Mouse (Mus musculus): ENCODE measurements around the gene Prkar1a.

The Prkar1a gene

GRCm38 (mm10) chr11:109672881-109673739 is 23.9 kb downstream of the Prkar1a start:
- no peak for DNase-seq (ENCODE audit: low spot score)

DNA sequence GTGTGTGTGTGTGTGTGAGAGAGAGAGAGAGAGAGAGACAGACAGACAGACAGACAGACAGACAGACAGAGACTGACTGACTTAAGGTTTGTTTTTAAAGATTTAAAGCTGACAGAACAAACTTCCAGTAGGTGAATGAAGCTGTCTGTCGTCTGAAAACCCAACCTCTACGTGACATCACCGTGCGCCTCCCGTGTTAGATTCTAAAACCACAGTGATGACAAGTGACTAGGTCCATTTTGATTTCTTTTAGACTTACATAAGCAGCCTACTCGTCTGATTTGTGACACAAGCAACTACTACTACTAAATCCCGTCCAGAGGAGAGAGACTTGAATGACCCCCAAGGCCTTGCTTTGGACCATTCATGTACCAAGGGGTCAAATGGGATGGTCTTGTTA is 24.5 kb downstream of the Prkar1a start:
- DNase-seq (ENCODE audit: low spot score), result no peak

DNA sequence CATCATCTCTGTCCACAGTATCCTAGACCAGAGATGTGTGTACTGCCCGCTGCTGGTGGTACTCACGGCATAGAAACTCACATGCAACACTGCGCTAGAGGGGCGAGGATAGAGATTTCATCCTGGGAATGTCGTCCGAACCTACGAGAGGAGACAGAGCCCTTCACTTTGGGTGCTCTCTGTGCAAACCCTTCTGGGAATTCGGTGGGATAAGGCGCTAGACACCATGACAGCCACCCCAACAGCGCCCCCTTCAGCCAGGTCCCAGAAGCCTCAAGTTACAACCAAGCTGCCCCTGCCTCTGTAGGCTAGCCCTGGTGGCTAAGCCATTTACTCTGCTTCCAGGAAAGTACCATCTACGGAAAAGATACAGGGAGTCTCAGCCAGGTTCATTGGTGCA is 25.3 kb downstream of the Prkar1a start:
- DNase-seq (ENCODE audit: low spot score), result no peak

GRCm38 (mm10) chr11:109675208-109675607 is 26.0 kb downstream of the Prkar1a start:
- no peak for DNase-seq (ENCODE audit: low spot score)

GRCm38 (mm10) chr11:109675771-109676170 is 26.6 kb downstream of the Prkar1a start:
- no peak for DNase-seq (ENCODE audit: low spot score)

GRCm38 (mm10) chr11:109676621-109677373 is 27.6 kb downstream of the Prkar1a start:
- peak; percentile 39 for DNase-seq (ENCODE audit: low spot score)

- DNase-seq (ENCODE audit: low spot score), result no peak
These were observed 29.1 kb downstream of the Prkar1a start for GRCm38 (mm10) chr11:109678291-109678690.

- DNase-seq (ENCODE audit: low spot score), result no peak
These were observed 31.7 kb downstream of the Prkar1a start for GRCm38 (mm10) chr11:109680934-109681333.

DNA sequence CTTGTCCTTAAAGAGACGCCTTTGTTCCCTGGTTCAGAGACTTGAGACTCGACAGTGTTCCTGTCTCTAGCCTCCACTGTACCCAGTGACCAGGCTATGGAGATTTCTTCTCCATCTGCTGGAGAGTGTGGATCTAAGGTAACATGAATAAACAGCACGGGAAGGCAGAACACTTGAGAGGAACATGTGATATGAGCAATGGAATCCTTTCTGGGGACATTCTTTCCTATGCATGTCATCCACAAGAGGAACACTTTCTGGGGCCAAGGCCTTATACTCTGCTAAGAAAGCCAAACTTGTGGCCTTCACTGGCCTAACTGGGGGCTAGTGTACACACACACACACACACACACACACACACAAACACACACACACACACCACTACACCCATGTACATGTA is 32.4 kb downstream of the Prkar1a start:
- no peak for DNase-seq (ENCODE audit: low spot score)

- DNase-seq (ENCODE audit: low spot score), result no peak
These were observed 33.0 kb downstream of the Prkar1a start for GRCm38 (mm10) chr11:109682221-109682620.

GRCm38 (mm10) chr11:109689539-109689938 is 40.3 kb downstream of the Prkar1a start:
- no peak for DNase-seq (ENCODE audit: low spot score)

DNA sequence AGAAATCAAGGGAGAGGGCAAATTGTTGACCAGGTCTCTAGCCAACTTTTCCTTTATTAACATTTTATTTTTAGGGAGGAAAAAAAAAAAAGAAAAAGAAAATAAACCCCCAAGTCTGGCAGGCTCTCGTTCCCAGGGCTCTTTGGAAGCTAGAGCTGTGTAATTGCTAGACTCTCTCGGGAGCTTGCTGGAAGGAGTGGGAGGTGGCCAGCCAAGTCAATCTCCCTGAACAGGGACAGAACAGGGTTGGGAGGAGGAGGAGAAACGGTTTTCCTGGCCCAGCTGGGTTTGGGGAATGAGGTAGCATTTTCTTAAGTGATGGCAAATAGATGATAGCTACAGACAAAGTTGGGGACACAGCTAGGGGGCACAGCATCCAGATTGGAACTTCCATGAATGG is 43.5 kb downstream of the Prkar1a start:
- DNase-seq (ENCODE audit: low spot score), result no peak

DNA sequence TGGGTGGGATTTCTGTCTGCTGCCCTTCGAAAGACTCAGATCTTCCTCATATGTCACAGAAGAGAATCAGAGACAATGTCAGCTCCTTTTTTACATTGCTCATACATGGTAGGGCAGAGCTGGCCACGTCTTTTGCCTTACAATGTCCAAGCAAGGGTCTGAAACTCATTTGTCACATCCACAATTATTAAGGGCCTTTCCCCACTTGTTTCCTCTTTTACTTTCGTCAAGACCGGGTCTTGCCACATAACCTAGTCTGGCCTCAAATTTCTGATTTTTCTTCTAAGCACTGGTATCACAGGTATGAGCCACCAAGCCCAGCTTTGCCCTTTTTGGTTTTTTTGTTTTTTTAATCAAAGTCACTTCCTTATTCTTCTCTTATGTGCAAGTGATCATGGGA is 47.3 kb downstream of the Prkar1a start:
- DNase-seq (ENCODE audit: low spot score), result no peak

DNA sequence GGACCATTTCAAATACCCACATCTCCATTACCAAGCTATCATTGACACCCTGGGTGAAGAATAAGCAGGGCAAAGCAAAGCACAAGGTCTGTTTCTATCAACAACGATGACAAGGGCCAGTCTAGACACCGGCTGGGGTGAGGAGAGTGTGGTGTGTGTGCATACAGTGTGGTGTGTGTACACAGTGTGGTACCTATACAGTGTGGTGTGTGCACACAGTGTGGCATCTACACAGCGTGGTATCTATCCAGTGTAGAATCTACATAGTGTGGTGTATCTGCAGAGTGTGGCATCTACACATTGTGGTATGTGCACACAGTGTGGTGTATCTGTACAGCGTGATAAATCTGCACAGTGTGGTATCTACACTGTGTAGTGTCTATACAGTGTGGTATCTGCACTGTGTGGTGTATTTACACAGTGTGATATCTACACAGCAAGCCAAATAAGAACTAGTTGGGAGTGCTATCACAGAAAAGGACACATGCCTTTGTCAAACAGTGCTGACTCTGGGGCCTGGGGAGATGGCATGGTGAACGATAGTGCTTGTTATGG is 48.0 kb downstream of the Prkar1a start:
- DNase-seq (ENCODE audit: low spot score), result no peak

GRCm38 (mm10) chr11:109698740-109699139 is 49.5 kb downstream of the Prkar1a start:
- no peak for DNase-seq (ENCODE audit: low spot score)

- no peak for DNase-seq (ENCODE audit: low spot score)
These were observed 50.6 kb downstream of the Prkar1a start for GRCm38 (mm10) chr11:109699784-109700183.

GRCm38 (mm10) chr11:109700761-109701160 is 51.6 kb downstream of the Prkar1a start:
- no peak for DNase-seq (ENCODE audit: low spot score)

DNA sequence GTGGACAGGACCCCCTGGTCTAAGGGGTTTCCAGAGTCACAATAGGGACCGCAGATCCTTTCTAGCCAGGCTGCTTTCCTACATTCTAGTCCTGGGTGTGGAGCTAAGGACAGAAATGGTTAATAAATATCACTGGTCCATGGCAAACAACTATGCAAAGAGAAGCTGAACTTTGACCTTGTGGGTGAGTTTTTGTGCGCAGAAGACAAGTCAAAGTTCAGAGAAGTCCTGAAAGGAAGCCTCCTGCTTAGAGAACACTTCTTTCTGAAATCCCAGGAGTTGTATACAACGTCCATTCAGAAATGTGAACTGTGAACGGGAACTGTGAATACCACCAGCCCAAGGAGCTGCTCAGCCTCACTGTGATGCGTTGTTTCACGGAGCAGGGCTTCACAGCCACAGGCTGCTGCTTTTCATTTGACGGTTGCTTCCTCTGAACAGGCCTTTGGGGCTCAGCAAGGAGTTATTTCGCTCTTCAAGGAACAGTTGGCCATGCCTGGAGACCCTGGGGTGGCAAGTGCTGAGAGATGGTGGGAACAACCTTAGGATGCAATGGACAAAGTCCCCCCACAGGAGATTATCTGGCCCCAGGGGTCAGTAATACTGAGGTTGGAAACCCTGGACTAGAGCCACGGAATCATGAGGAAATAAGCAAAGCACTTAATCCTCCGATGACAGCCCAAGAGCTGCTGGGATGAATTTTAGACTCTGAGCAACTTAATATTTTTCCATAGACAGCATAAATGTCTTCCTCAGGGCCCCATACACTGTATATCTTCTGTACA is 53.0 kb downstream of the Prkar1a start:
- no peak for DNase-seq (ENCODE audit: low spot score)

DNA sequence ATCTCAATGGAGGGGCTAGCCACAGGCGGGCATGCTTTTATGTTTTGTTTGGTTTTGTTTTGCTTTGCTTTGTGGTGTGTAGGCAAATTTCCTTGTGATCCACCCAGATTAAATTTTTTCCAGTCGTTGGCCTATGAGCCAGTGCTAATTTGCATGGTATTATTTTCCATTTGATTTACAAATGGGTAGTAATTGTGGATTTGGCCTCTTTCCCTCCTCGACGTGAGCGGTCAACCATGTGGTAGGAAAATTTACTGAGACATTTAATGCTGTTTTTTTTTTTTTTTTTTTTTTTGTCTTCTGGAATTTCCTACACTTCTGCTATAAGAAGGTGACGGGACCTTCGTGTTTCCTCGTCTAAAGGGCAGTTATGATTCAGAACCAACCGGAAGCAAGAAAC is 54.6 kb downstream of the Prkar1a start:
- DNase-seq (ENCODE audit: low spot score), result no peak

GRCm38 (mm10) chr11:109704311-109705205 is 55.4 kb downstream of the Prkar1a start:
- DNase-seq (ENCODE audit: low spot score), result no peak

Data from retina, embryonic 14.5 days (tissue).